Mouse (Mus musculus): Measurements from ENCODE around the gene Prpf8. TPM values are rescaled to one million over a fixed set of nuclear protein-coding genes. Genes with fewer than 3 reads are reported as not detected.

Gene Prpf8
- polyA plus RNA-seq, 1 experiment from 2014 or later, result 47.6 TPM

DNA sequence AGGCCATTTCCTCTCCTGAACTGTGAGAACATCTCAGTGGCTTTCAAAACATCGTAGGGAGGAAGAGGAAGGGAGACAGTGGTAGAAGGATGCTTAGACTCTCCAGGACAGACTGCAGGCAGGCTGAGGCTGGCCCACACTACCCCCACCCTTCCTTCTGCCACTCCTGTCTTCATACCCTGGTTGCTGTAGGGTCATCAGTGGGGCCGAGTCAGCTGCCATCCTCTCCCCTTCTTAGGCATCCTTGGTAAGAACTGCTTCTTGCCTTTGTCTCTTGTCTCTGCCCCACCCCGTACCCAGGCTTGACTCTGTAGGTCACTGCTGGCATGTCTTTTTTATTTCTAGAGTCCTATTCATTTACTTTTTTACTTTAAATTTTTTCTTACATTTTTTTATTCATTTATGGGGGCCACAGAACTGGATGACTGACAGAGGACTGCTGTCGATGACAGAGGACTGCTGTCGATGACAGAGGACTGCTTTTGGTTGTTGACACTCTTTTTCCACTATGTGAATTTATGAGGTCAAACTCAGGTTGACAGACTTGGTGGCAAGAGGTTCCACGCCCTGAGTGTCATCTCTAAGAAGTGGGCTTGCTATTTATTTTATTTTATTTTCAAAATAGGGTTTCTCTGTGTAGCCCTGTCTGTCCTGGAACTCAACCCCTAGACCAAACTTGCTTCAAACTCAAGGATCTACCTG is 46.8 kb downstream of the Prpf8 start:
- Histone ChIP-seq H3K36me3 (ENCODE audit: control insufficient read depth, insufficient read depth, low read length) (no peaks in the 10 kb centered on the region), H3K9ac (ENCODE audit: low read length) (peak overlapping the region; percentile 24; the same call in 1 of the 2 replicates), H3K4me1 (replicated peaks; ENCODE audit: control insufficient read depth, insufficient read depth, low read length) (peaks cover 29% of the 10 kb centered on the region), H3K27ac (ENCODE audit: low read length) (no peak overlapping the region; the same call in 1 of the 2 replicates), H3K4me2 (ENCODE audit: low read depth, low read length) (peak overlapping the region; percentile 87), H3K4me3 (ENCODE audit: low read length) (no peak overlapping the region), H3K27me3 (ENCODE audit: control insufficient read depth, insufficient read depth, low read depth, low read length) (no peaks in the 10 kb centered on the region), H3K9me3 (ENCODE audit: control insufficient read depth, low read length) (no peaks in the 10 kb centered on the region)
- no peak for ATAC-seq (ENCODE audit: low read depth)
- WGBS, result 64% methylated on average over 6 of the region's 6 CpGs

GRCm38 (mm10) chr11:75534286-75535033 is 47.8 kb downstream of the Prpf8 start:
- no peaks in the 10 kb centered on the region for H3K9me3 ChIP-seq (ENCODE audit: control insufficient read depth, low read length)
- H3K4me3 ChIP-seq (ENCODE audit: low read length), result no peak overlapping the region
- H3K27ac ChIP-seq (ENCODE audit: low read length), result no peak overlapping the region
- H3K27me3 ChIP-seq (ENCODE audit: control insufficient read depth, insufficient read depth, low read depth, low read length), result no peaks in the 10 kb centered on the region
- no peak for ATAC-seq (ENCODE audit: low read depth)
- no peaks in the 10 kb centered on the region for H3K36me3 ChIP-seq (ENCODE audit: control insufficient read depth, insufficient read depth, low read length)
- H3K9ac ChIP-seq (ENCODE audit: low read length), result no peak overlapping the region
- no peak overlapping the region for H3K4me2 ChIP-seq (ENCODE audit: low read depth, low read length)
- WGBS, result 37% methylated on average over 4 of the region's 4 CpGs
- peaks cover 34% of the 10 kb centered on the region for H3K4me1 ChIP-seq (replicated peaks; ENCODE audit: control insufficient read depth, insufficient read depth, low read length)

DNA sequence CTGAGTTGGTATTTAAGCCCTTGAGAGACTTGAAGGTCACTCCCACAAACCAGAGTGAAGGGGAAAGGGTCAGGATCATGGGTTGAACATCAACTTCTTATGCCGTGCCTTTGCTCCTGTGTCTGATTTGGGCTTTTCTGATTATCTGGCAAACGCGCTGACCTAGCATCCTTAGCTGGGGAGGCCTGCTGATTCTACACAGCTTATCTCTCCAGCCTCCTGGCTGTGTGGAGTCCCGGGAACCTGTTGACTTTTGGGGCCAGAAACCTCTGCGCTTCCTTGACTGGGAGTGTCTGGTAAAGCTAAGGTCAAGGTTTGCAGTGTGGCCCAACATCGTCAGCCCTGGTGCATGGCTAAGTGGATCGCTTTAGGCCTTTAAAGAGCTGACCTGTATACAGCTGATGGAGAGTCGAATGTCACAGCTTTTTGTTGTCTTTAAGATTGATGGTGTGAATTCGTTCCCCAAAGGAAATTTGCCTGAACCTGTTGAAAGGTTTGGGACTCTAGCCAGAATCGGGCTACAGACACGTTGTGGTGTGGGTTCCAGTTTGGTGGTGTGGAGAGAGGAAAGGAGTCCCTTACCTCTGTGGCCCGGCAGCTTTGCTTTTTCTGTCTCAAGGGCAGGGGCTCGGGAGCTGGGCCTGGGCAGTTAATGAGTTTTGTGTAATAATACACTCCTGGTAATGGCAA is 48.6 kb downstream of the Prpf8 start:
- no peaks in the 10 kb centered on the region for H3K36me3 ChIP-seq (ENCODE audit: control insufficient read depth, insufficient read depth, low read length)
- no peak overlapping the region for H3K27ac ChIP-seq (ENCODE audit: low read length)
- WGBS, result 32% methylated on average over 13 of the region's 13 CpGs
- peaks cover 34% of the 10 kb centered on the region for H3K4me1 ChIP-seq (replicated peaks; ENCODE audit: control insufficient read depth, insufficient read depth, low read length)
- no peak overlapping the region for H3K4me2 ChIP-seq (ENCODE audit: low read depth, low read length)
- H3K9ac ChIP-seq (ENCODE audit: low read length), result no peak overlapping the region
- H3K27me3 ChIP-seq (ENCODE audit: control insufficient read depth, insufficient read depth, low read depth, low read length), result no peaks in the 10 kb centered on the region
- H3K4me3 ChIP-seq (ENCODE audit: low read length), result no peak overlapping the region
- ATAC-seq (ENCODE audit: low read depth), result no peak
- no peaks in the 10 kb centered on the region for H3K9me3 ChIP-seq (ENCODE audit: control insufficient read depth, low read length)

- no peak overlapping the region for H3K27ac ChIP-seq (ENCODE audit: low read length)
- H3K9me3 ChIP-seq (ENCODE audit: control insufficient read depth, low read length), result no peaks in the 10 kb centered on the region
- H3K36me3 ChIP-seq (ENCODE audit: control insufficient read depth, insufficient read depth, low read length), result no peaks in the 10 kb centered on the region
- H3K27me3 ChIP-seq (ENCODE audit: control insufficient read depth, insufficient read depth, low read depth, low read length), result no peaks in the 10 kb centered on the region
- H3K4me1 ChIP-seq (replicated peaks; ENCODE audit: control insufficient read depth, insufficient read depth, low read length), result peaks cover 39% of the 10 kb centered on the region
- no peak for ATAC-seq (ENCODE audit: low read depth)
- H3K4me2 ChIP-seq (ENCODE audit: low read depth, low read length), result no peak overlapping the region
- WGBS, result 86% methylated on average over 12 of the region's 12 CpGs
- H3K9ac ChIP-seq (ENCODE audit: low read length), result no peak overlapping the region
- no peak overlapping the region for H3K4me3 ChIP-seq (ENCODE audit: low read length)
Measured at GRCm38 (mm10) chr11:75536255-75537024, 49.8 kb downstream of the Prpf8 start.

GRCm38 (mm10) chr11:75537025-75537414 is 50.4 kb downstream of the Prpf8 start:
- Histone ChIP-seq H3K4me1 (replicated peaks; ENCODE audit: control insufficient read depth, insufficient read depth, low read length) (peaks cover 39% of the 10 kb centered on the region), H3K27me3 (ENCODE audit: control insufficient read depth, insufficient read depth, low read depth, low read length) (no peaks in the 10 kb centered on the region), H3K9ac (ENCODE audit: low read length) (no peak overlapping the region), H3K36me3 (ENCODE audit: control insufficient read depth, insufficient read depth, low read length) (no peaks in the 10 kb centered on the region), H3K4me2 (ENCODE audit: low read depth, low read length) (no peak overlapping the region), H3K27ac (ENCODE audit: low read length) (no peak overlapping the region), H3K9me3 (ENCODE audit: control insufficient read depth, low read length) (no peaks in the 10 kb centered on the region), H3K4me3 (ENCODE audit: low read length) (no peak overlapping the region)
- no peak for ATAC-seq (ENCODE audit: low read depth)
- WGBS, result 69% methylated on average over 8 of the region's 8 CpGs

GRCm38 (mm10) chr11:75537491-75538183 is 51.0 kb downstream of the Prpf8 start:
- 36% methylated on average over 11 of the region's 11 CpGs for WGBS
- peak overlapping the region; percentile 89 for H3K27ac ChIP-seq (ENCODE audit: low read length)

GRCm38 (mm10) chr11:75538184-75538969 is 51.8 kb downstream of the Prpf8 start:
- no peak overlapping the region for H3K4me3 ChIP-seq (ENCODE audit: low read length)
- peaks cover 27% of the 10 kb centered on the region for H3K4me1 ChIP-seq (replicated peaks; ENCODE audit: control insufficient read depth, insufficient read depth, low read length)
- no peaks in the 10 kb centered on the region for H3K36me3 ChIP-seq (ENCODE audit: control insufficient read depth, insufficient read depth, low read length)
- H3K9ac ChIP-seq (ENCODE audit: low read length), result 0 out of 2 replicates have a peak overlapping the region, but pooled peaks have one; percentile 23
- peak; percentile 61 for ATAC-seq (ENCODE audit: low read depth)
- no peaks in the 10 kb centered on the region for H3K27me3 ChIP-seq (ENCODE audit: control insufficient read depth, insufficient read depth, low read depth, low read length)
- H3K9me3 ChIP-seq (ENCODE audit: control insufficient read depth, low read length), result no peaks in the 10 kb centered on the region
- peak overlapping the region; percentile 89 for H3K27ac ChIP-seq (ENCODE audit: low read length)
- H3K4me2 ChIP-seq (ENCODE audit: low read depth, low read length), result no peak overlapping the region
- WGBS, result 38% methylated on average over 9 of the region's 9 CpGs

More at GRCm38 (mm10) chr11:75537491-75538183, 51.0 kb downstream of the Prpf8 start:
- no peaks in the 10 kb centered on the region for H3K36me3 ChIP-seq (ENCODE audit: control insufficient read depth, insufficient read depth, low read length)
- no peak overlapping the region for H3K4me2 ChIP-seq (ENCODE audit: low read depth, low read length)
- no peaks in the 10 kb centered on the region for H3K27me3 ChIP-seq (ENCODE audit: control insufficient read depth, insufficient read depth, low read depth, low read length)
- no peak overlapping the region for H3K4me3 ChIP-seq (ENCODE audit: low read length)
- peak; percentile 51 for ATAC-seq (ENCODE audit: low read depth)
- H3K4me1 ChIP-seq (replicated peaks; ENCODE audit: control insufficient read depth, insufficient read depth, low read length), result peaks cover 33% of the 10 kb centered on the region
- no peaks in the 10 kb centered on the region for H3K9me3 ChIP-seq (ENCODE audit: control insufficient read depth, low read length)
- H3K9ac ChIP-seq (ENCODE audit: low read length), result 0 out of 2 replicates have a peak overlapping the region, but pooled peaks have one; percentile 23

DNA sequence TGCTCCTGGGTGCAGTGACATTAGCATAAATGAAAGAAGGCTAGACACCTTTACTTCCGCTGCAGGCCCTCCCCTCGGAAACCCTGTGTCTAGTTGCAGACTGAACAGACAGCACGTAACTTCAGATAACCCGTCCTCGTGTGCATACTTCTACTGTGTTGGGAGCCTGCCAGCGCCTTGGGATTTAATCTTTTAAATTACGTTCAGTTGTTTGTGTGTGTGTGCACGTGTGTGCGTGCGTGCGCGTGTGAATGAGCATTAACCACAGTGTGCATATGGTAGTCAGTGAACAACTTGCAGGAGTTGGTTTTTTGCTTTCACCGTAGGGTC is 52.3 kb downstream of the Prpf8 start:
- WGBS, result 67% methylated on average over 13 of the region's 13 CpGs
- ATAC-seq (ENCODE audit: low read depth), result no peak
- Histone ChIP-seq H3K9me3 (ENCODE audit: control insufficient read depth, low read length) (no peaks in the 10 kb centered on the region), H3K4me2 (ENCODE audit: low read depth, low read length) (no peak overlapping the region), H3K27ac (ENCODE audit: low read length) (peak overlapping the region; percentile 89), H3K9ac (ENCODE audit: low read length) (no peak overlapping the region), H3K27me3 (ENCODE audit: control insufficient read depth, insufficient read depth, low read depth, low read length) (no peaks in the 10 kb centered on the region), H3K4me3 (ENCODE audit: low read length) (no peak overlapping the region), H3K4me1 (replicated peaks; ENCODE audit: control insufficient read depth, insufficient read depth, low read length) (peaks cover 26% of the 10 kb centered on the region), H3K36me3 (ENCODE audit: control insufficient read depth, insufficient read depth, low read length) (no peaks in the 10 kb centered on the region)

Data from lung, embryonic 16.5 days (tissue).